ENCODE assay signal across 18 mouse cellular contexts in the genomic region with DNA sequence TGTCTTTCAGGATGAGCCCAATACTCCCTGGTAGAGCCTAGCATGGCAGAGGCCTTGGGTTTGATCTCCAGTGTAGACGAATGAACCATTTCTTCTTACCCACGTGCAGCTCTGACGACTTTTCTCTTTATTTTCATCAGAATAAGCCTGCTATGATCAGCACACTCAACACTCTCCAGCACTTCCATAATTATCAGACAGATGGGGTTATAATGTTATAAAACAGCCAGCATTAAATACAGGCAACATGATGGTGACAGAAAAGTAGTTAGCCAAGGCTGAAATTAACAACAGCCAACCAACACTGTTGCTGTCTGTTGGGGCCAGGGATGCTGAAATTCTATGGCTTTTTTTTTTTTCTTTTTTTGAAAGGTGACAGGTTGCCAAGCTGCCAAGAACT.
"Had no signal": no experiment of that assay in that cellular context is flagged by ENCODE, and none has a peak within 500 bp of the region (broad histone marks: within the 10 kb centered on the region; RNA-seq: fewer than 3 reads in every experiment).

No protein-coding gene starts in this region.

- H3K36me3 ChIP-seq: lung, embryonic 15.5 days; neural tube, embryonic 12.5 days; stomach, embryonic 15.5 days had no signal

- DNase-seq: liver, postnatal 0 days; lung, adult 2 months; lung, postnatal 14 days; lung, postnatal 36 days; midbrain, embryonic 14.5 days; right cerebral cortex, postnatal 14 days; thymus, adult 2 months; thymus, postnatal 25 days; thymus, postnatal 4 days had no signal

- H3K4me3 ChIP-seq: lung, embryonic 15.5 days; megakaryocyte, embryonic 14.5 days; neural tube, embryonic 12.5 days; stomach, embryonic 15.5 days had no signal

- H3K4me2 ChIP-seq: lung, embryonic 15.5 days; midbrain, embryonic 11.5 days; neural tube, embryonic 12.5 days; stomach, embryonic 15.5 days had no signal

- H3K27ac ChIP-seq: lung, embryonic 15.5 days; macrophage; neural tube, embryonic 12.5 days; stomach, embryonic 15.5 days; stomach, postnatal 0 days had no signal

- H3K9ac ChIP-seq: liver, postnatal 0 days; lung, embryonic 15.5 days; neural tube, embryonic 12.5 days; stomach, embryonic 15.5 days had no signal

- H3K4me1 ChIP-seq: lung, embryonic 15.5 days; megakaryocyte, embryonic 14.5 days; neural tube, embryonic 12.5 days; stomach, embryonic 15.5 days had no signal

- H3K27me3 ChIP-seq: lung, embryonic 15.5 days; neural tube, embryonic 12.5 days; stomach, embryonic 15.5 days had no signal

- ATAC-seq: liver, postnatal 0 days; lung, postnatal 0 days; midbrain, embryonic 16.5 days had no signal

- H3K9me3 ChIP-seq: lung, embryonic 15.5 days; megakaryocyte, embryonic 14.5 days; neural tube, embryonic 12.5 days; stomach, embryonic 15.5 days had no signal
